Mouse (Mus musculus) ES-E14 (cell line): ENCODE measurements at regions not wholly inside any gene's neighbourhood (a gene's known extent, or its start where the extent isn't known, plus 50 kb on each side); places are given as distances from the start of the nearest gene placed in this dataset.

Source experiments
- CHD2 ChIP-seq: IDR thresholded peaks from 2 replicates; pipeline ENCODE4 v1.6.1; 2014; ENCODE audit warnings: mild to moderate bottlenecking, low read depth, low read length, inconsistent platforms
- ZC3H11A ChIP-seq: IDR thresholded peaks from 2 replicates; pipeline ENCODE4 v1.6.1; 2012; ENCODE audit warnings: low read depth, mild to moderate bottlenecking, inconsistent platforms, low read length, borderline replicate concordance
- ZNF384 ChIP-seq: IDR thresholded peaks from 2 replicates; pipeline ENCODE4 v1.6.1; 2012; ENCODE audit warnings: low read depth, low read length, inconsistent platforms

DNA sequence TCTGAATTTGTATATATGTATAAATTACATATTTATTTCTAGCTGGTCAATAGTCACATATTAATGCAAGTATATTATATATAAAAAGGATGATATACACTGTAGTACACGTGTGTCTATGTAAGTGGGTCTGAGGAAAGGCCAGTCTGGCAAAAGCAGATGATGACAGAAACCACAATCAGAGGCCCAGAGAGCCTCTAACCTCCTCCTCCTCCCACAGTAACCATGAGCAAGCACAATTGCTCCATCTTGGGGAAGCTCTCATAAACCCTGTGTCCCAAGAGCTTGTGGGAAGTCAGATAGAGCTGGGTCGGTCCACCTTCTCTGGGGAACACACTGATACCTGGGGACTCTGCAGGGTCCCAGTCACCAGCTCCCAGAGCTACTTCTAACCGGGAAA lies 263.9 kb upstream of the Zfp507 start:
- TF ChIP-seq CHD2, result no peak
- TF ChIP-seq ZNF384, result no peak
- TF ChIP-seq ZC3H11A, result no peak
